Mouse (Mus musculus): ENCODE measurements around the gene Pdhx.

Gene Pdhx

GRCm38 (mm10) chr2:102986964-102987707, 86.2 kb downstream of the Pdhx start:
- no peak for DNase-seq

GRCm38 (mm10) chr2:102986424-102986823, 86.9 kb downstream of the Pdhx start:
- DNase-seq, result no peak

DNA sequence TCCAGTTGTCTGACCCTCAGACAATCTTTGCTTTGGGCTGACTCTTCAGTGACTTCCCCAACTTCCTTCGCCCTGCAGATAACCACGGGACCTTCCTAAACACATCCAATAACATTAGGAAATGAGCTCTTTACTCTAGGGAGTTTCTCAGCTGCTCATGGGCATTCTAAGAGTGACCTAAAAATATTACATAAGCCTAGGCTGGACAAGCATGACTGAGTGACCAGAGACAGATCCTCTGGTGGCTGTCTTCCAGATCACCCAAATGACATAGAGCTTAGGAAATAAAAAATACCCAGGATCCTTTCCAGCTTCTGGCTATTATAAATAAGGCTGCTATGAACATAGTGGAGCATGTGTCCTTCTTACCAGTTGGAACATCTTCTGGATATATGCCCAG, 90.5 kb downstream of the Pdhx start:
- no peak for DNase-seq

- DNase-seq, result no peak
Measured at GRCm38 (mm10) chr2:102981446-102982314, 91.6 kb downstream of the Pdhx start.

DNA sequence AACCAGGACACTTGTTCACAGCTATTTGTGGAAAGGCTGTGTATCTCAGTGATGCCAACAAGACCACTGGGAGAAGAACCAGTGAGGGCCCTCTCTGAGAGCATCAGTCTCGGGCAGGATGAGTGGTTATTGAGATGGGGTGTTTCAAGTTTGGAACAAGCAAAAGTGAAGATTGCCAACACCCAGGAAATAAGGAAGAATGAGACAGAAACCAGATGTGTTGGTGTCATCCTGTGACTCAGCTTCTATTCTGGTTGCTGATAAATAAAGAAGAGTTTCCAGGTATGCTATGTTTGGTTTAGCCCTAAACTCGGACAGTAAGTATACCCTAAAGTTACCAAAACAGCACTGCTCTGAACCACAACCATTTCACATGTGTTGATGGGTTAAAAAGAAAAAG, 92.4 kb downstream of the Pdhx start:
- no peak for DNase-seq

DNA sequence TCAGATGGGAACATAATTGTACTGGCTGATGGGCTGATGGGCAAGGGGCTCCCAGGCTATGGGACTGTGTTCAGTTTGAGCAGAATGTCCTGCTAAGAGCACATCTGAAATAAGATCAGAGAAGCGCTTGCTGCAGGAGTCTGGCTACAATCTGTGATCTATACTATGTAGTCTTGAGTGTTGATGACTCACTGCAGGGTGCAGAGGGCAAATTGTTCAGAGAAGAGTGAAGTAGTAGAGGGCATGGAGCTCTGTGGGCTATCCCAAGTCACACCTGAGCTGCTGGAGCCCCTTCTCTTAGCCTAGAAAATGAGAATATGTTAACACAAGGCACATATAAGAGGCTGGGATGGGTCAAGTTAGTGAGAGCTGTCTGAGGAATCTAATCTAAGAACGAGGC, 93.8 kb downstream of the Pdhx start:
- DNase-seq, result no peak

- DNase-seq, result no peak
Measured at GRCm38 (mm10) chr2:102979112-102979511, 94.2 kb downstream of the Pdhx start.

DNA sequence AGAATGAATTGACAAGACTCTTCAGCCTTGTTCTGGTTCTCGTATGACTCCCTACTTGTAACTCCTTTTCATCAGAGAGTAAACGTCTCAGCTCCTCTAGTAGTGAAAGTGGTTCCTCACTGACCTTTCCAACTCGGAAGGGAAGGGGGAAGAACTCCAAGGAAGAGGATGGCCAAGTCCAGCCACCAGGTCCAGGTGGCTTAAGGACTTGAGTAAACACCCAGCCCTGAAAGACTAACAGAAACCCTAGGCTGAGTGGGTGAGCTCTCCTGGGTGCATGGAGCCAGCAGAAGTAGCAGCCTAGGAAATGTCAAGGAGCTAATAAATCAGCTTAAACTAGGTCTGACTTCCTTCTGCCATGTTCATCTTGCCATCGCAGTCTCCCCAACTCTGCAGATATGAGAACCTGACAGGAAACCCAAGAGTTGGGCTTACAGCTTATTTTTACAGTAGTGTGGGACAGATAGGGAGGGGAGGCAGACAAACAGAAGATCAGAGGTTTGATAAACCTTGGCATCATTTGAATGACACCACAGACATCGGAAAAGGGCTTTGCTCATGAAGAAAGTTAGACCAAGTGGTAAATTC, 97.9 kb downstream of the Pdhx start:
- DNase-seq, result no peak

GRCm38 (mm10) chr2:102973115-102973514, 100.2 kb downstream of the Pdhx start:
- DNase-seq, result no peak

- DNase-seq, result no peak
Measured at GRCm38 (mm10) chr2:102972575-102972974, 100.7 kb downstream of the Pdhx start.

DNA sequence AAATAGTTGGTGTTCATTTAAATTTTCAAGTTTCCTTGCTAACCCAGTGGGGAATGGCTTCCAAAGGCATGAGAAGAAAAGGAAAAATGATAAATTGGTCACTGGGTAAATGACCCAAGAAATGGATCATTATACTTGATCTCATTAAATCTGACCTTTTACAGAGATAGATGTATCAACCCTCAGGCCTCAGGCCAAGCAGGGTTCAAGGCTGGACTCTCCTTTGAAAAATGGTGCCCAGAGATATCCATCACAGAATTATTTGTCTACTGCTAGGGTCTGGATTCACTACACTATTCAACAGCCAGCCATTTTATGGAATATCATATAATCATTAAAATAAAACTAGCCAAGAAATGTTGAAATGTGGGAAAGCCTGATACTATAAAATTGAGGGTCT, 101.4 kb downstream of the Pdhx start:
- no peak for DNase-seq

Data from right cerebral cortex, adult 18-20 months (tissue).